Mouse (Mus musculus) stomach, postnatal 0 days (tissue): Measurements from ENCODE around the gene Tmx1. TPM values are rescaled to one million over a fixed set of nuclear protein-coding genes. Genes with fewer than 3 reads are reported as not detected.

Source experiments
- ATAC-seq: fragments of 200-750 bp; cut with Nextera tagmentation; 2 replicates; pipeline ENCODE4 v1.8.0; 2017; ENCODE audit not compliant: low FRiP score, low TSS enrichment
- DNase-seq: peaks from one replicate; pipeline ENCODE4 v3.0.0-alpha.2; 2016; ENCODE audit warnings: low spot score
- H3K27ac ChIP-seq: fragments of 300-500 bp; sonication (generic); replicated peaks from 2 replicates; pipeline ENCODE4 v1.5.1; 2014; ENCODE audit warnings: mild to moderate bottlenecking, control low read depth
- H3K27me3 ChIP-seq: fragments of 300-500 bp; sonication (generic); 2 replicates; pipeline ENCODE4 v1.6.1; 2014; ENCODE audit warnings: low read length; ENCODE audit not compliant: control insufficient read depth, insufficient read depth
- H3K36me3 ChIP-seq: fragments of 300-500 bp; sonication (generic); 2 replicates; pipeline ENCODE4 v1.6.1; 2014; ENCODE audit warnings: low read length, mixed read lengths; ENCODE audit not compliant: control insufficient read depth, insufficient read depth
- H3K4me1 ChIP-seq: fragments of 300-500 bp; sonication (generic); replicated peaks from 2 replicates; pipeline ENCODE4 v1.6.1; 2014; ENCODE audit warnings: antibody characterized with exemption; ENCODE audit not compliant: control insufficient read depth, insufficient read depth
- H3K4me2 ChIP-seq: fragments of 300-500 bp; sonication (generic); replicated peaks from 2 replicates; pipeline ENCODE4 v1.6.1; 2014; ENCODE audit warnings: low read depth, mild to moderate bottlenecking, control low read depth, moderate library complexity
- H3K4me3 ChIP-seq: fragments of 300-500 bp; sonication (generic); 2 replicates; pipeline ENCODE4 v1.5.1; 2014; ENCODE audit warnings: low read depth, low read length, control low read depth
- H3K9ac ChIP-seq: fragments of 300-500 bp; sonication (generic); 2 replicates; pipeline ENCODE4 v1.6.1; 2014; ENCODE audit warnings: mild to moderate bottlenecking, low read length, control low read depth, mixed read lengths
- H3K9me3 ChIP-seq: fragments of 300-500 bp; sonication (generic); 2 replicates; pipeline ENCODE4 v1.6.1; 2016; ENCODE audit warnings: low read length; ENCODE audit not compliant: control insufficient read depth
- CTCF ChIP-seq: IDR thresholded peaks from 2 replicates; pipeline ENCODE4 v1.5.1; 2016; ENCODE audit warnings: antibody characterized with exemption, low read depth, mild to moderate bottlenecking, moderate library complexity
- EP300 ChIP-seq: optimal IDR thresholded peaks from 2 replicates; pipeline ENCODE3; 2016; ENCODE audit warnings: antibody characterized with exemption
- WGBS: fragments of 180-500 bp; shearing (Covaris S2); extraction: QIAGEN DNeasy Blood & Tissue Kit; methylation state at CpG from one replicate; pipeline ENCODE4 v1.1.7; 2014; 5-methylcytosine and 5-hydroxymethylcytosine counted together
- polyA plus RNA-seq: library from polyadenylated mRNA; unstranded; fragments of >200 nt; fragmentation: Nextera tagmentation; extraction: Ambion mirVana; gene quantifications from 2 replicates; pipeline ENCODE4 v1.2.1, GENCODE M21; 2015

Tmx1 gene
- polyA plus RNA-seq, 1 experiment from 2014 or later: 67.0 TPM

DNA sequence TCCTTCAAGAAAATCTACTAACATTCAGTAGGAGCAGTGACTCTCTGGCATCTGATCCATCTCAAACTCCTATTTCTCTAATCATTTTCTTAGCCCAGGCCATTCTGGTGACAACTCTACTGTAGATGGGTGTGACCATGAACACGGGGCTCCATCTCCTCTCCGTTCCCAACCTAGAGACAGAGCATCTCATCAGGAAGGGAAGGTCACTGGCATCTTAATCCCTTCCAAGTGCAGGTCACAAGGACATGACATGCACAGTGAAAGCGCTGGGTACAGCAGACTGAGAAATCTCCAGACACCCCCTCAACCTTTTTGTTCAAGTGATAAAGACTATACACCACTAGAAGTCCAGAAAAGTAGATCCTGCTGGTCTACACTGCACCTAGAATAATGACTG is 1.4 kb upstream of the Tmx1 start:
- DNase-seq (no peak), ATAC-seq (no peak)
- H3K9ac ChIP-seq: no peak overlapping the region
- no peak overlapping the region for H3K4me2 ChIP-seq
- H3K36me3 ChIP-seq: no peaks in the 10 kb centered on the region
- no peak overlapping the region for H3K27ac ChIP-seq
- H3K4me3 ChIP-seq: no peak overlapping the region
- H3K27me3 ChIP-seq: no peaks in the 10 kb centered on the region
- WGBS: 85% methylated on average over 3 of the region's 3 CpGs
- H3K9me3 ChIP-seq: no peaks in the 10 kb centered on the region
- no peaks in the 10 kb centered on the region for H3K4me1 ChIP-seq
- TF ChIP-seq CTCF (no peak), EP300 (no peak)

DNA sequence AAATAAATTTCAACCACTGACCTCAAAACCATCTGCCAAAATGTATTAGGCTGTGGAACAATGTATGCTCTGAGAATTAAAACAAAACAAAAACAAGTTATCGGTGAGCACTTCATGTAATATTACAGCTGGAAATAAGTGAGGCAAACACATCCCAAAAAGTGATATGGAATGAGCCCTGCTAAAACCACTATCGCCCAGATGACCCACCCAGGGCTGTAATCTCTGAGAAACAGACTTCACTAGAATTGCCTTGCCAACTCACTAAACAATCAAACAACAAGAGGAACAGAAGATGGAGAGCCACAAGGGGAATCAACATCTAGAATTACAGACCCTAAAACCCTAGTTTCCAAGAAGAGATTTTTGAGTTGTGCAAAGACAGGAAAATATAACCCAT is 752 bp upstream of the Tmx1 start:
- Histone ChIP-seq H3K36me3 (no peaks in the 10 kb centered on the region), H3K27ac (no peak overlapping the region), H3K9me3 (no peaks in the 10 kb centered on the region), H3K4me1 (no peaks in the 10 kb centered on the region), H3K4me2 (peak overlapping the region; percentile 75), H3K27me3 (no peaks in the 10 kb centered on the region), H3K4me3 (peak overlapping the region; percentile 79), H3K9ac (peak overlapping the region; percentile 82; the same call in 1 of the 2 replicates)
- 66% methylated on average over 2 of the region's 2 CpGs for WGBS
- ATAC-seq (no peak), DNase-seq (no peak)
- TF ChIP-seq EP300 (no peak), CTCF (no peak)

DNA sequence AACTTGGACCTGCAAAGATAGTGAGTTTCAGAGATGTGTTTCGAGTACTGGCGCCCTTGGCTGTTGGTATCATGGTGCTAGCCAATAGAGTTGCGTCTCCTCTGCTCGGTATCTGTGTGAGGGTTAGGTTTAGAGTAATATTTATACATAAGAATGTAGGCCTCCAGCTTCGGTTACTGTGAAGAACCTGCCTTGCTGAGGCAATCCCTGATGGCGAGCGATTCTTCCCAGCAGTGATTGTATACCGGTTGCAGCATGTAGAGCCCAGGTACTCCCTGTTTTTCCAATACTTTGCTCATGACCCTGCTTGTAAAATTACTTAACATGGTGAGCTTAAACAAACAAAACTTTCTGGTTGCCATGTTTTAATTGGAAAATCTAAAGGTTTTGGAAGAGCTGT is 2.3 kb downstream of the Tmx1 start:
- Histone ChIP-seq H3K9me3 (no peaks in the 10 kb centered on the region), H3K4me1 (no peaks in the 10 kb centered on the region), H3K27ac (no peak overlapping the region), H3K27me3 (no peaks in the 10 kb centered on the region), H3K36me3 (peaks cover 6% of the 10 kb centered on the region; the same call in 1 of the 2 replicates), H3K4me2 (no peak overlapping the region), H3K9ac (no peak overlapping the region), H3K4me3 (no peak overlapping the region)
- ATAC-seq: no peak
- WGBS: 79% methylated on average over 8 of the region's 8 CpGs
- TF ChIP-seq EP300: no peak
- no peak for TF ChIP-seq CTCF
- no peak for DNase-seq

DNA sequence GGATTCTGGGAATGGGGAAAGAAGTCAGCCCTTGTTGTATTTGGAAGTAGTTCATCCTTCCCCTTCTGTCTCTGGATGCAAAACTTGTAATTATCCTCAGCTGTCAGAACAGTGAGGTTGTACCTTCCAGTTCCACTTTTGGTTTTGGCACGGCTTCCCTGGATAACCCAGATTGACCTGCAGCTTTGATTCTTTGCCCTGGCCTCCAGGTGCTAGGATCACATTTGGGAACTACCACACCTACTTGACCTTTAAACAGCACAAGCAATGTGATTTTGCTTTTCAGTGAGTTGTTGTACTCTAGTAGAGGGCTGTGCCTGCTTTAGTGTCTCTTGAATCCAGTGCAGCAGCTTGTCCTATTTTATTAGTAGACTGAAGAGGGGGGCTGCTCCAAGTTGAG is 6.7 kb downstream of the Tmx1 start:
- no peak for TF ChIP-seq EP300
- no peak for TF ChIP-seq CTCF
- peaks cover 6% of the 10 kb centered on the region; the same call in 1 of the 2 replicates for H3K36me3 ChIP-seq
- no peak for DNase-seq
- H3K27me3 ChIP-seq: no peaks in the 10 kb centered on the region
- H3K9me3 ChIP-seq: no peaks in the 10 kb centered on the region
- H3K9ac ChIP-seq: no peak overlapping the region
- no peak overlapping the region for H3K4me2 ChIP-seq
- no peak for ATAC-seq
- 95% methylated on average over 1 of the region's 1 CpGs for whole genome bisulfite sequencing
- H3K4me3 ChIP-seq: no peak overlapping the region
- H3K27ac ChIP-seq: no peak overlapping the region
- no peaks in the 10 kb centered on the region for H3K4me1 ChIP-seq

DNA sequence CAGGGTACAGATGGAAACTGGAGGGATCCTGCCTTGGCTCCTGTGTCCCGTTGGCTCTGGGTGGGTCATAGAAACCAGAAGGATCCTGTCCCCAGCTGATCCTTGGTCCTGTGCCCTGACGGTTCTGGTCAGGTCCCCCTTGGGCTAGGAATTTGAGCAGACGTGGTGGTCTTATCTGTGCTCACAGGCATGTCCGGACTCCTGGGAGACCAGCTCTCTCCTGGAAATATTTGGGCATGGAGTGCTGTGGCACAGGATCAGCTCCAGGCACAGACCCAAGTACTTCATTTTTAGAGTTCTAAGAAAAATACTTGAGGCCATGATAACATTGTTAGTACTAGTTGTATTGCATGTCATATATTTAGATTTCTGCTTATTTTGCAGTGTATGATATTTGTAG is 11.1 kb downstream of the Tmx1 start:
- Histone ChIP-seq H3K36me3 (peaks cover 6% of the 10 kb centered on the region), H3K9ac (no peak overlapping the region), H3K4me3 (no peak overlapping the region), H3K4me2 (no peak overlapping the region), H3K27ac (no peak overlapping the region), H3K9me3 (no peaks in the 10 kb centered on the region), H3K27me3 (no peaks in the 10 kb centered on the region), H3K4me1 (no peaks in the 10 kb centered on the region)
- 85% methylated on average over 4 of the region's 4 CpGs for WGBS
- TF ChIP-seq EP300 (no peak), CTCF (no peak)
- DNase-seq: no peak
- ATAC-seq: no peak

DNA sequence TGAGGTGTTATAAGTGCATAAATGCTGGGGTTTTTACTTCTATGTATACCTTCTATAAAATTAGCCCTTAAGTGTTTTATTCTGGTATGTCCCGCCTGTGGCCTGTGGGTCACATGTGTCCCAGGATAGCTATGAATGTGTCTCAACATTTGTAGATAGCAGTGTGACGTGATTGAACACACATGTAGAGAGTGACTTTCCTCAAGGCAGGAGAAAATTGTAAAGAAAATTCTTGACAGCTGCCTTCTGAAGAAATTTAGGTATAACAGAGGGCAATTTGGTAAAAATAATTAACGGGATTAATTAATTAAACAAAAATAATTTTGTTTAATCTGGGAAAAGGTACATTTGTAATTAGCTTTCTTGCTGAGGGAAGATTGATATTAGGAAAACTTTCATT is 22.4 kb downstream of the Tmx1 start:
- no peaks in the 10 kb centered on the region for H3K27me3 ChIP-seq
- ATAC-seq (no peak), DNase-seq (no peak)
- H3K36me3 ChIP-seq: no peaks in the 10 kb centered on the region
- 83% methylated on average over 3 of the region's 3 CpGs for WGBS
- no peak overlapping the region for H3K9ac ChIP-seq
- H3K4me2 ChIP-seq: no peak overlapping the region
- TF ChIP-seq CTCF (no peak), EP300 (no peak)
- no peak overlapping the region for H3K4me3 ChIP-seq
- no peaks in the 10 kb centered on the region for H3K4me1 ChIP-seq
- H3K9me3 ChIP-seq: no peaks in the 10 kb centered on the region
- no peak overlapping the region for H3K27ac ChIP-seq
